Mouse (Mus musculus): ENCODE data around the gene Tmem132b. TPM values are rescaled to one million over a fixed set of nuclear protein-coding genes. Genes with fewer than 3 reads are reported as not detected.

Tmem132b gene
- polyA plus RNA-seq, 1 experiment from 2014 or later: 0.28 TPM

GRCm38 (mm10) chr5:125555732-125556131, 24.2 kb downstream of the Tmem132b start:
- H3K9ac ChIP-seq: no peak overlapping the region
- WGBS: 64% methylated on average over 5 of the region's 5 CpGs

GRCm38 (mm10) chr5:125563492-125563891, 31.9 kb downstream of the Tmem132b start:
- Histone ChIP-seq H3K4me2 (replicated peaks) (no peak overlapping the region), H3K4me1 (replicated peaks) (no peaks in the 10 kb centered on the region), H3K36me3 (no peaks in the 10 kb centered on the region), H3K27me3 (replicated peaks) (no peaks in the 10 kb centered on the region), H3K4me3 (replicated peaks) (no peak overlapping the region), H3K9ac (no peak overlapping the region), H3K9me3 (no peaks in the 10 kb centered on the region), H3K27ac (no peak overlapping the region)
- WGBS: 42% methylated on average over 6 of the region's 6 CpGs
- no peak for ATAC-seq

More at GRCm38 (mm10) chr5:125555732-125556131, 24.2 kb downstream of the Tmem132b start:
- Histone ChIP-seq H3K4me1 (replicated peaks) (no peaks in the 10 kb centered on the region), H3K27me3 (replicated peaks) (no peaks in the 10 kb centered on the region), H3K36me3 (no peaks in the 10 kb centered on the region), H3K27ac (no peak overlapping the region), H3K9me3 (no peaks in the 10 kb centered on the region), H3K4me3 (replicated peaks) (no peak overlapping the region), H3K4me2 (replicated peaks) (no peak overlapping the region)
- no peak for ATAC-seq

GRCm38 (mm10) chr5:125565725-125566124, 34.2 kb downstream of the Tmem132b start:
- no peaks in the 10 kb centered on the region for H3K27me3 ChIP-seq (replicated peaks)
- H3K27ac ChIP-seq: no peak overlapping the region
- H3K36me3 ChIP-seq: no peaks in the 10 kb centered on the region
- H3K4me3 ChIP-seq (replicated peaks): no peak overlapping the region
- no peak overlapping the region for H3K9ac ChIP-seq
- no peaks in the 10 kb centered on the region for H3K4me1 ChIP-seq (replicated peaks)
- H3K9me3 ChIP-seq: no peaks in the 10 kb centered on the region
- H3K4me2 ChIP-seq (replicated peaks): no peak overlapping the region
- WGBS: 67% methylated on average over 11 of the region's 11 CpGs
- no peak for ATAC-seq

- H3K9ac ChIP-seq: no peak overlapping the region
- no peak overlapping the region for H3K4me3 ChIP-seq (replicated peaks)
- no peak for ATAC-seq
- no peaks in the 10 kb centered on the region for H3K9me3 ChIP-seq
- H3K4me1 ChIP-seq (replicated peaks): no peaks in the 10 kb centered on the region
- H3K4me2 ChIP-seq (replicated peaks): no peak overlapping the region
- no peak overlapping the region for H3K27ac ChIP-seq
- H3K36me3 ChIP-seq: no peaks in the 10 kb centered on the region
- no peaks in the 10 kb centered on the region for H3K27me3 ChIP-seq (replicated peaks)
Measured at GRCm38 (mm10) chr5:125568457-125568856, 36.9 kb downstream of the Tmem132b start.

- ATAC-seq: no peak
- WGBS: 79% methylated on average over 5 of the region's 5 CpGs
- Histone ChIP-seq H3K9me3 (no peaks in the 10 kb centered on the region), H3K4me1 (replicated peaks) (no peaks in the 10 kb centered on the region), H3K4me3 (replicated peaks) (no peak overlapping the region), H3K27ac (no peak overlapping the region), H3K36me3 (no peaks in the 10 kb centered on the region), H3K27me3 (replicated peaks) (no peaks in the 10 kb centered on the region), H3K4me2 (replicated peaks) (no peak overlapping the region), H3K9ac (no peak overlapping the region)
Measured at GRCm38 (mm10) chr5:125572011-125572410, 40.4 kb downstream of the Tmem132b start.

DNA sequence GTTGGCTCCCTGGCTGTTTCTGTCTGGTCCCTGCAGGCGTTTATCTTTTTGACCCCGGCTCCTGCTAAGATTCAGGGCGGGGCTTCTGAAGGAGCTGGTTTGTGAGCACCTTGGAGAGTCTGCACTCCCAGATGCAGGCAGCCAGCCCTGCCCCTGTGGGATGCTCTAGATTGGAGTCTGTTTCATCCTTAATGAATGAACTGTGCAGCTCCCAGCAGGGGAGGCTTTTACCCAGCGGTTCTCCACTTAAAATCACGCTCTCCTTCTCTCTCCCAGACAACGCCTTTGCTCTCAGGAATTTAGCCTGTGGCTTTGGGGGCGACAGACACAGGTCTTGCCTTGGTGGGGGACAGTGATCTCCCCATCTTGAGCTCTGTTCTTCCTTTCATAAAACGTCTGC, 43.3 kb downstream of the Tmem132b start:
- WGBS: 13% methylated on average over 8 of the region's 8 CpGs
- Histone ChIP-seq H3K4me2 (replicated peaks) (no peak overlapping the region), H3K4me1 (replicated peaks) (no peaks in the 10 kb centered on the region), H3K9me3 (no peaks in the 10 kb centered on the region), H3K36me3 (no peaks in the 10 kb centered on the region), H3K27ac (no peak overlapping the region), H3K4me3 (replicated peaks) (no peak overlapping the region), H3K9ac (no peak overlapping the region), H3K27me3 (replicated peaks) (no peaks in the 10 kb centered on the region)
- ATAC-seq: no peak

GRCm38 (mm10) chr5:125575866-125576265, 44.3 kb downstream of the Tmem132b start:
- no peak for ATAC-seq
- H3K27ac ChIP-seq: no peak overlapping the region
- H3K4me3 ChIP-seq (replicated peaks): no peak overlapping the region
- no peaks in the 10 kb centered on the region for H3K27me3 ChIP-seq (replicated peaks)
- WGBS: 76% methylated on average over 2 of the region's 2 CpGs
- H3K4me1 ChIP-seq (replicated peaks): no peaks in the 10 kb centered on the region
- H3K4me2 ChIP-seq (replicated peaks): no peak overlapping the region
- H3K9ac ChIP-seq: no peak overlapping the region
- no peaks in the 10 kb centered on the region for H3K36me3 ChIP-seq
- no peaks in the 10 kb centered on the region for H3K9me3 ChIP-seq

GRCm38 (mm10) chr5:125578661-125579060, 47.1 kb downstream of the Tmem132b start:
- Histone ChIP-seq H3K4me1 (replicated peaks) (no peaks in the 10 kb centered on the region), H3K4me3 (replicated peaks) (no peak overlapping the region), H3K27ac (no peak overlapping the region), H3K27me3 (replicated peaks) (no peaks in the 10 kb centered on the region), H3K4me2 (replicated peaks) (no peak overlapping the region), H3K9ac (no peak overlapping the region), H3K9me3 (no peaks in the 10 kb centered on the region), H3K36me3 (no peaks in the 10 kb centered on the region)
- 81% methylated on average over 13 of the region's 13 CpGs for WGBS
- no peak for ATAC-seq

- H3K27ac ChIP-seq: no peak overlapping the region
- no peak overlapping the region for H3K4me2 ChIP-seq (replicated peaks)
- H3K36me3 ChIP-seq: no peaks in the 10 kb centered on the region
- no peak overlapping the region for H3K9ac ChIP-seq
- no peak for ATAC-seq
- no peaks in the 10 kb centered on the region for H3K4me1 ChIP-seq (replicated peaks)
- 60% methylated on average over 4 of the region's 4 CpGs for WGBS
- no peaks in the 10 kb centered on the region for H3K9me3 ChIP-seq
- H3K4me3 ChIP-seq (replicated peaks): no peak overlapping the region
- H3K27me3 ChIP-seq (replicated peaks): no peaks in the 10 kb centered on the region
Measured at GRCm38 (mm10) chr5:125579153-125579552, 47.6 kb downstream of the Tmem132b start.

DNA sequence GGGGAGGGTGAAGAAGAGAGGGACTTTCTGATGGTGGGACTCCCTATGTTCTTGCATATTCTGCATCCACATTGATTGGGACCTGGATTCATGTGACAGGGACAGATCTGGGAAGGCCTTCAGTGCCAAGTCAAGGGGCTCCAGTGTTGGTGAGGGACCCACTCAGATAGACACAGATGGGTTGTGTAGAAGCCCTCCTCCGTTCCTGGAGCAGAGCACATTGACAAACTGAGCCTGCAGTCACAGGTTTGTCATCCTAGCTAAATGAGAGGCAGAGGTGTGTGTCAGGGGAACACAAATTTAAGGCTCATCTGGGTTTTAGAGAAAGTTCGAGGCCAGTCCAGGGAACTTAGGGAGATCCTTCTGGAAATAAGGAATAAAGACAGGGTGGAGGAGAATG, 51.7 kb downstream of the Tmem132b start:
- H3K27ac ChIP-seq: no peak overlapping the region
- no peaks in the 10 kb centered on the region for H3K36me3 ChIP-seq
- 77% methylated on average over 2 of the region's 2 CpGs for WGBS
- no peak overlapping the region for H3K4me3 ChIP-seq (replicated peaks)
- H3K9ac ChIP-seq: no peak overlapping the region
- no peak overlapping the region for H3K4me2 ChIP-seq (replicated peaks)
- H3K9me3 ChIP-seq: no peaks in the 10 kb centered on the region
- no peak for ATAC-seq
- no peaks in the 10 kb centered on the region for H3K4me1 ChIP-seq (replicated peaks)
- H3K27me3 ChIP-seq (replicated peaks): no peaks in the 10 kb centered on the region

- H3K4me3 ChIP-seq (replicated peaks): no peak overlapping the region
- H3K9me3 ChIP-seq: no peaks in the 10 kb centered on the region
- no peak overlapping the region for H3K4me2 ChIP-seq (replicated peaks)
- H3K36me3 ChIP-seq: no peaks in the 10 kb centered on the region
- no peak overlapping the region for H3K27ac ChIP-seq
- H3K27me3 ChIP-seq (replicated peaks): no peaks in the 10 kb centered on the region
- no peak for ATAC-seq
- no peaks in the 10 kb centered on the region for H3K4me1 ChIP-seq (replicated peaks)
- WGBS: 59% methylated on average over 8 of the region's 8 CpGs
- H3K9ac ChIP-seq: no peak overlapping the region
Measured at GRCm38 (mm10) chr5:125583836-125584235, 52.3 kb downstream of the Tmem132b start.

- Histone ChIP-seq H3K4me2 (replicated peaks) (no peak overlapping the region), H3K36me3 (no peaks in the 10 kb centered on the region), H3K9me3 (no peaks in the 10 kb centered on the region), H3K4me1 (replicated peaks) (0 out of 2 replicates have a peak, but pooled peaks cover 3% of the 10 kb centered on the region), H3K4me3 (replicated peaks) (no peak overlapping the region), H3K27ac (no peak overlapping the region), H3K9ac (no peak overlapping the region), H3K27me3 (replicated peaks) (0 out of 2 replicates have a peak, but pooled peaks cover 1% of the 10 kb centered on the region)
- ATAC-seq: no peak
- WGBS: 88% methylated on average over 5 of the region's 5 CpGs
Measured at GRCm38 (mm10) chr5:125585211-125585610, 53.6 kb downstream of the Tmem132b start.

GRCm38 (mm10) chr5:125588203-125588602, 56.6 kb downstream of the Tmem132b start:
- Histone ChIP-seq H3K36me3 (no peaks in the 10 kb centered on the region), H3K9me3 (no peaks in the 10 kb centered on the region), H3K4me3 (replicated peaks) (no peak overlapping the region), H3K27me3 (replicated peaks) (peaks cover 3% of the 10 kb centered on the region; the same call in 1 of the 2 replicates), H3K4me2 (replicated peaks) (no peak overlapping the region), H3K9ac (no peak overlapping the region), H3K27ac (no peak overlapping the region), H3K4me1 (replicated peaks) (0 out of 2 replicates have a peak, but pooled peaks cover 3% of the 10 kb centered on the region)
- WGBS: 67% methylated on average over 7 of the region's 7 CpGs
- no peak for ATAC-seq

Data from intestine, embryonic 15.5 days (tissue).